8 mouse cellular contexts compared by ENCODE assay signal in genomic region chr19:16599298-16599970, GRCm38 (mm10).
DNase-seq lines count a peak whose midpoint lies in the region; ATAC-seq and TF ChIP-seq lines count a peak whose summit lies in the region.

No protein-coding gene starts in this region.

- no peak overlapping the region for H3K4me3 ChIP-seq in cerebellum, adult 2 months (replicated peaks; ENCODE audit: insufficient read depth, low read depth, low read length)
- no peak overlapping the region for H3K4me3 ChIP-seq in forebrain, postnatal 0 days (ENCODE audit: low read depth, low read length)
- no peak overlapping the region for H3K4me3 ChIP-seq in hindbrain, embryonic 10.5 days

- H3K27ac ChIP-seq in cerebellum, adult 2 months (ENCODE audit: insufficient read depth, low read length): no peak overlapping the region
- no peak overlapping the region for H3K27ac ChIP-seq in forebrain, postnatal 0 days (ENCODE audit: low read depth, low read length)
- no peak overlapping the region for H3K27ac ChIP-seq in hindbrain, embryonic 10.5 days

- no peak for TF ChIP-seq POLR2A in cerebellum, adult 2 months (IDR thresholded peaks at IDR 0.05; ENCODE audit: borderline replicate concordance, insufficient read depth, low read length)

- ATAC-seq in forebrain, postnatal 0 days: peak; percentile 83

- no peaks in the 10 kb centered on the region for H3K36me3 ChIP-seq in forebrain, postnatal 0 days (ENCODE audit: insufficient read depth)
- no peaks in the 10 kb centered on the region for H3K36me3 ChIP-seq in hindbrain, embryonic 10.5 days

- TF ChIP-seq CTCF in cerebellum, adult 2 months (IDR thresholded peaks at IDR 0.05; ENCODE audit: borderline replicate concordance, insufficient read depth, low read depth, low read length): peak; percentile 91
- peak; percentile 95 for TF ChIP-seq CTCF in forebrain, postnatal 0 days (IDR thresholded peaks at IDR 0.05; ENCODE audit: low read depth)

- 19% methylated on average over 9 of the region's 9 CpGs for WGBS in cerebellum, adult 2 months
- 6% methylated on average over 9 of the region's 9 CpGs for WGBS in forebrain, postnatal 0 days
- 21% methylated on average over 9 of the region's 9 CpGs for WGBS in hindbrain, embryonic 10.5 days

- H3K9ac ChIP-seq in forebrain, postnatal 0 days: no peak overlapping the region

- no peaks in the 10 kb centered on the region for H3K27me3 ChIP-seq in cerebellum, adult 2 months (ENCODE audit: control insufficient read depth, insufficient read depth, low read length)
- H3K27me3 ChIP-seq in forebrain, postnatal 0 days (ENCODE audit: insufficient read depth, low read length): no peaks in the 10 kb centered on the region
- H3K27me3 ChIP-seq in hindbrain, embryonic 10.5 days (ENCODE audit: insufficient read depth, poor library complexity, severe bottlenecking): peaks cover 4% of the 10 kb centered on the region; the same call in 1 of the 2 replicates

- DNase-seq in NIH3T3 (ENCODE audit: low read depth): peak; percentile 95
- peak; percentile 67 to 71 for DNase-seq in cerebellum, adult 2 months
- DNase-seq in forebrain, postnatal 0 days: peak; percentile 91
- DNase-seq in hindbrain, embryonic 10.5 days (ENCODE audit: low spot score): peak; percentile 74
- peak; percentile 88 for DNase-seq in layer of hippocampus, adult 9-10 months (ENCODE audit: low spot score)
- peak; percentile 83 for DNase-seq in lung, postnatal 14 days
- peak; percentile 93 for DNase-seq in retina, embryonic 14.5 days (ENCODE audit: low spot score)
- peak; percentile 46 for DNase-seq in yolk sac, embryonic 10.5 days (ENCODE audit: low spot score)

- H3K4me1 ChIP-seq in cerebellum, adult 2 months (ENCODE audit: control insufficient read depth, insufficient read depth, low read length): no peaks in the 10 kb centered on the region
- H3K4me1 ChIP-seq in forebrain, postnatal 0 days (ENCODE audit: insufficient read depth): no peaks in the 10 kb centered on the region
- peaks cover 12% of the 10 kb centered on the region for H3K4me1 ChIP-seq in hindbrain, embryonic 10.5 days (replicated peaks)

- no peaks in the 10 kb centered on the region for H3K9me3 ChIP-seq in forebrain, postnatal 0 days (ENCODE audit: low read length)
- no peaks in the 10 kb centered on the region for H3K9me3 ChIP-seq in hindbrain, embryonic 10.5 days

- H3K4me2 ChIP-seq in forebrain, postnatal 0 days (ENCODE audit: low read depth): no peak overlapping the region
